Mouse (Mus musculus): Measurements from ENCODE around the gene Zmiz1.

DNA sequence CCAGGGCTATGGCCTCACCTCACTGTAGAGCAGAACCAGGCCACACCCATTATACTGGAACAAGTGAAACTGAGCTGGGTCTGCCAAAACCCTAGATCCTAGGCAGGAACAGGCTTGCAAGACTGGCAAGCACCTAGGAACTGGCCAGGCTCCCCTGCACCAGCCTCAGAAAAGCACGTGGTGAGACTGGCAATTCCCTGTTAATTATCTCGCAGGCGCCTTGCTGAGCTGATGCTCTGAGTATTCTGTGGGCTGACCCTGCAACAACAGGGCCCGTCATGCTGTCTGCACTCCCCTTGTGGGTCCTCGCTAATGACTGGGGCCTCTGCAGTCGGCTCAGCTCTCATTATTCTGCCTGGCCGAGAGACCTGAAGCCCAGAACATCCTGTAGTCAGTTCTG is 177.3 kb downstream of the Zmiz1 start:
- TF ChIP-seq CTCF (IDR thresholded peaks at IDR 0.05; ENCODE audit: low read depth, low read length) (no peak), EP300 (IDR thresholded peaks at IDR 0.05; ENCODE audit: insufficient read depth, low read depth, low read length) (no peak), POLR2A (IDR thresholded peaks at IDR 0.05; ENCODE audit: insufficient read depth, low read length) (no peak)
